Mouse (Mus musculus): ENCODE results near the gene Mboat1.

- TF ChIP-seq ZC3H11A (IDR thresholded peaks at IDR 0.05; ENCODE audit: borderline replicate concordance, low read depth, low read length) = no peak
- TF ChIP-seq MAFK (IDR thresholded peaks at IDR 0.05; ENCODE audit: insufficient read depth, low read depth, low read length) = no peak
- TF ChIP-seq CHD2 (IDR thresholded peaks at IDR 0.05; ENCODE audit: low read depth, low read length) = no peak
These were observed 114.1 kb downstream of the Mboat1 start for GRCm38 (mm10) chr13:30250341-30250905.

Data from ES-E14 (cell line).